Mouse (Mus musculus) liver, postnatal 0 days (tissue): ENCODE results near the gene 5730522E02Rik. TPM values are rescaled to one million over a fixed set of nuclear protein-coding genes. Genes with fewer than 3 reads are reported as not detected.

ENCODE experiments used
- ATAC-seq: fragments of 200-750 bp; cut with Nextera tagmentation; 2 replicates; pipeline ENCODE4 v1.8.0; 2017; ENCODE audit warnings: mild to moderate bottlenecking, moderate library complexity
- DNase-seq: peaks from one replicate; pipeline ENCODE4 v3.0.0-alpha.2; 2016
- H3K27ac ChIP-seq: fragments of 300-500 bp; sonication (generic); 2 replicates; pipeline ENCODE4 v1.5.1; 2014; ENCODE audit warnings: antibody characterized with exemption, moderate library complexity, mild to moderate bottlenecking, low read depth
- H3K27me3 ChIP-seq: fragments of 300-500 bp; sonication (generic); 2 replicates; pipeline ENCODE4 v1.6.1; 2014; ENCODE audit warnings: low read length, control low read depth, mixed read lengths; ENCODE audit not compliant: insufficient read depth
- H3K36me3 ChIP-seq: fragments of 300-500 bp; sonication (generic); replicated peaks from 2 replicates; pipeline ENCODE4 v1.6.1; 2014; ENCODE audit warnings: mild to moderate bottlenecking, control low read depth, low read length, moderate library complexity, mixed read lengths; ENCODE audit not compliant: insufficient read depth
- H3K4me1 ChIP-seq: fragments of 300-500 bp; sonication (generic); 2 replicates; pipeline ENCODE4 v1.6.1; 2014; ENCODE audit warnings: antibody characterized with exemption, mild to moderate bottlenecking, control low read depth; ENCODE audit not compliant: insufficient read depth
- H3K4me2 ChIP-seq: fragments of 300-500 bp; sonication (generic); 2 replicates; pipeline ENCODE4 v1.6.1; 2014; ENCODE audit warnings: low read depth, mild to moderate bottlenecking, low read length, moderate library complexity, mixed read lengths
- H3K4me3 ChIP-seq: fragments of 300-500 bp; sonication (generic); 2 replicates; pipeline ENCODE4 v1.5.1; 2014; ENCODE audit warnings: low read depth, low read length
- H3K9ac ChIP-seq: fragments of 300-500 bp; sonication (generic); replicated peaks from 2 replicates; pipeline ENCODE4 v1.6.1; 2014; ENCODE audit warnings: mild to moderate bottlenecking, moderate library complexity
- H3K9me3 ChIP-seq: fragments of 300-500 bp; sonication (generic); 2 replicates; pipeline ENCODE4 v1.6.1; 2016; ENCODE audit warnings: mild to moderate bottlenecking, control low read depth, low read length, mixed read lengths
- CTCF ChIP-seq: sonication (generic); IDR thresholded peaks from 2 replicates; pipeline ENCODE4 v1.5.1; 2016; ENCODE audit warnings: antibody characterized with exemption, low read depth
- EP300 ChIP-seq: IDR thresholded peaks from 2 replicates; pipeline ENCODE4 v1.6.1; 2016; ENCODE audit warnings: antibody characterized with exemption, low read depth, mild to moderate bottlenecking
- WGBS: fragments of 180-500 bp; shearing (Covaris S2); extraction: QIAGEN DNeasy Blood & Tissue Kit; methylation state at CpG from one replicate; pipeline ENCODE4 v1.1.7; 2014; ENCODE audit not compliant: insufficient replicate concordance; 5-methylcytosine and 5-hydroxymethylcytosine counted together
- polyA plus RNA-seq: library from polyadenylated mRNA; unstranded; fragments of >200 nt; fragmentation: Nextera tagmentation; extraction: Ambion mirVana; gene quantifications from 2 replicates; pipeline ENCODE4 v1.2.1, GENCODE M21; 2015

5730522E02Rik gene
- polyA plus RNA-seq, 1 experiment from 2014 or later, result 0.68 TPM

DNA sequence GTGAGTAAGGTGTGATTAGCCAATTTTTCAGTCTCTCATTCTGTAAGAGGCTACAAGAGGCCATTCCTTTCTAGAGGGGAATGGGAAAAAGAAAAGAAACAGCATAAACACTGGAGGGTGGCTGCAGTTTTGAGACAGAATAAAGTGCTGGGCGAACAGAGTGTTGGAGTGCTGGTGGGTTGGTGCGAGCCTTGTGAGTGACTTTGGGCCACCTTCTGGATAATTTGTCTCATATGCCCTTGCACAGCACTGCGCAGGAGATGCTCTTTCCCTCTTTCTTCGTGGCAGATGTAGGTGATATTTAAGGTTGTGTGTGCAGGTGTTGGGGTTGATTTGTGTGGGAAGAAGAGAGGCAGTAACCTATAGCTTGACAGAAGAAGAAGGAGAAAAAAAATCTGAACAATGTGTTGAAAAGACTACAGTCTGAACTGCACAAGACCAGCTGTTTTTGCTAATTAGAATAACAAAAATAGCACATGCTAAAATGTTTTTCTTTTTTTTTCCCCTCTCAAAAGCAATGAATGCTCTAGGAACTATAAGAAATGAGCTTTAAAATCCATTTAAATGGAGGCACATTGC, 269.8 kb downstream of the 5730522E02Rik start:
- H3K4me1 ChIP-seq, result no peaks in the 10 kb centered on the region
- DNase-seq (no peak), ATAC-seq (no peak)
- H3K9ac ChIP-seq, result no peak overlapping the region
- H3K9me3 ChIP-seq, result no peaks in the 10 kb centered on the region
- no peaks in the 10 kb centered on the region for H3K27me3 ChIP-seq
- H3K36me3 ChIP-seq, result no peaks in the 10 kb centered on the region
- H3K4me2 ChIP-seq, result no peak overlapping the region
- 74% methylated on average over 4 of the region's 4 CpGs for WGBS
- TF ChIP-seq EP300, result no peak
- H3K4me3 ChIP-seq, result no peak overlapping the region
- no peak overlapping the region for H3K27ac ChIP-seq

DNA sequence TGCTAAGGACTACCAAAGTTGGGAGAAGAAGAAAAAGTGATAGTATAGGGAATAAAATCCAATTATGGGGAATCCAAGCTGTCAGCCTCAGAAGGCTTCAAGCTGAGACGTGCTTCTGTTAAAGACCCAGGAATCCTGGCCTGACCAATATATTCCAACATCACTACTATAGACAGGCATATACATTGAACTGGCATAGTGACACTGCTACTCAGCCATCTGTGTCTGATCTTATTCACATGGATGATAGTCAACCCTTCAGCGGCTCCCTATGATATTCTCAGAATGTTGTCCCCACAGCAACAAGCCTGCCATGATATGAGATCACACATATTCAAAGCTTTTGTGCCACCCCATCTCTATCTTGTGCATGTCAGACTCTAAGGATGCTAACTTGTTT, 284.3 kb downstream of the 5730522E02Rik start:
- TF ChIP-seq EP300 (no peak), CTCF (no peak)
- no peak for ATAC-seq

DNA sequence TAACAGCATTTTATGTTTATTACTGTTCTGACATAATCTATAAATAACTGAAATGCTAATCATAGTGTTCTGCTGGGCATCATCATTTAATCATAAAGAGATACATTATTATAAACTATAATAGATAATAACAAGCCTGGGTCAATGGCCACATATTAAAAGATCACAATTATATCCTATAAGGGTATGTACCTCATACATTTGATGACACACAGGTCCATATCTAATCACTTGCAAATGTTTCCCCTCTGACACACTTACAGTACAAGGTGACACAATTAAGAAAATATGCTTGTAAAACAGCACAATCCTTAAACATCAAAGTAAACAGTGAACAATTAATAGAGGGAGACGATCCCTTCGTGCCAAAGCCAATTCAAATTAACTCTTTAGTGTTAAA, 308.2 kb downstream of the 5730522E02Rik start:
- no peak for ATAC-seq

More for the DNA sequence above, 284.3 kb downstream of the 5730522E02Rik start:
- Histone ChIP-seq H3K27me3 (no peaks in the 10 kb centered on the region), H3K9ac (no peak overlapping the region), H3K4me3 (no peak overlapping the region), H3K36me3 (no peaks in the 10 kb centered on the region), H3K27ac (no peak overlapping the region), H3K4me2 (no peak overlapping the region), H3K9me3 (no peaks in the 10 kb centered on the region), H3K4me1 (no peaks in the 10 kb centered on the region)
- WGBS, result 73% methylated on average over 2 of the region's 2 CpGs
- DNase-seq, result no peak

DNA sequence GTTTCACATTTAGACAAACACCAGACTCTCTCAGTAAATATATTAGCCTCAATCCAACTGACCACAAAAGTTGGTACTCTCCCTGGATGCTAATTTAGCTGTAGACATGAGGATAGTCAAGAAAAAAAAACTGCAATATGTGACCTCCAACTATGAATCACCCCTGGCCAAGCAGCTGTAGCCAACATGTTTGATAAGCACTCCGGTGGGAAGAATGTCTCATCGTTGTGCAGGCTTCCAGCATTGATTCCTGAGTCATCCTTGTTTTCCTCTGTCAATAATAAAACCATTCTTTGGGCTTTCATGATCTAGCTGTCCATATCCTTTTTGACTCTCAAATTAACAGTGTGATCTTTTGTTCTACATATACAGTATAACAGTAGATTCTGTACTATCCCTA, 308.9 kb downstream of the 5730522E02Rik start:
- WGBS, result 55% methylated on average over 2 of the region's 2 CpGs
- H3K4me1 ChIP-seq, result no peaks in the 10 kb centered on the region
- no peaks in the 10 kb centered on the region for H3K27me3 ChIP-seq
- H3K36me3 ChIP-seq, result no peaks in the 10 kb centered on the region
- no peak overlapping the region for H3K9ac ChIP-seq
- H3K4me3 ChIP-seq, result no peak overlapping the region
- no peak for ATAC-seq
- H3K9me3 ChIP-seq, result no peaks in the 10 kb centered on the region
- no peak overlapping the region for H3K27ac ChIP-seq
- no peak overlapping the region for H3K4me2 ChIP-seq
- no peak for TF ChIP-seq CTCF
- TF ChIP-seq EP300, result no peak
- no peak for DNase-seq

More for the DNA sequence above, 308.2 kb downstream of the 5730522E02Rik start:
- H3K4me2 ChIP-seq, result no peak overlapping the region
- no peak overlapping the region for H3K9ac ChIP-seq
- H3K4me1 ChIP-seq, result no peaks in the 10 kb centered on the region
- H3K27me3 ChIP-seq, result no peaks in the 10 kb centered on the region
- H3K27ac ChIP-seq, result no peak overlapping the region
- WGBS, result 65% methylated on average over 2 of the region's 2 CpGs
- no peak overlapping the region for H3K4me3 ChIP-seq
- DNase-seq, result no peak
- TF ChIP-seq CTCF, result no peak
- TF ChIP-seq EP300, result no peak
- no peaks in the 10 kb centered on the region for H3K9me3 ChIP-seq
- H3K36me3 ChIP-seq, result no peaks in the 10 kb centered on the region

DNA sequence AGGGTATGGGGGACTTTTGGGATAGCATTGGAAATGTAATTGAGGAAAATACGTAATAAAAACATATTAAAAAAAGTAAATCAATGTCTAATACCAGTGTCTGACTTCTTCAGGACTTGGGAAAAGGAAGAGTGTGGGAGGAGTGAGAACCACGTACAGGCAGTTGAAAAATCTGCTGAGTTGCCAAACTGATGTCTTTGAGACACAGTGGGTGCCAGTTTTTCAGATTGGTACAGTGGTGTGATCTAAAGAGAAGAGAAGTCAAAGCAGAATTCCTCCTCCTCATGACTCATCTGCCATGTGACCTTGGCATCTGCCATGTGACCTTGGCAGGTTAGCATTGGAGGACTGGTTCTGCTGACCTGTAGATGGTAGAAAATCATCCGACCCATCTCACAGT, 316.7 kb downstream of the 5730522E02Rik start:
- 80% methylated on average over 3 of the region's 3 CpGs for WGBS
- Histone ChIP-seq H3K4me3 (no peak overlapping the region), H3K36me3 (no peaks in the 10 kb centered on the region), H3K4me2 (no peak overlapping the region), H3K27me3 (no peaks in the 10 kb centered on the region), H3K9me3 (no peaks in the 10 kb centered on the region), H3K9ac (no peak overlapping the region), H3K4me1 (no peaks in the 10 kb centered on the region), H3K27ac (no peak overlapping the region)
- no peak for ATAC-seq
- DNase-seq, result no peak
- TF ChIP-seq EP300, result no peak
- no peak for TF ChIP-seq CTCF

DNA sequence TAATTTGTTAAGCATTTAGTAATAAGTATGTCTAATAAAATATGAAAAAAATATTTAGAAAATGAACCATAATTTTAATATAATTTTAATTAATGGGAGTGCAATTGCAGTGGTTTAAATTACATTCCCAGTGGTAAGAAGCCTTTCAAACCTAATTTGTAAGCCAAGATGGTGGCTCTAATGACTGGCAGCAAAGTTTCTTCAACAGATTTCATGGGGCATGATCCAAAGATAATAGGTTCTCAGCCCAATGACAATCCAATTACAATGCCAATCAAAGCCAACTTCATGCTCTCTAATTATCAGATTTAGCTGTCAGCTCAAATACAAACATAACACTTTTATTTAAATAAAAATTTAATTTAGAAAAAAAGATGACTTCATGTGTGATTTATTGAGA, 337.6 kb downstream of the 5730522E02Rik start:
- no peak overlapping the region for H3K9ac ChIP-seq
- H3K4me3 ChIP-seq, result no peak overlapping the region
- H3K27ac ChIP-seq, result no peak overlapping the region
- no peaks in the 10 kb centered on the region for H3K27me3 ChIP-seq
- H3K4me1 ChIP-seq, result no peaks in the 10 kb centered on the region
- ATAC-seq, result no peak
- no peaks in the 10 kb centered on the region for H3K36me3 ChIP-seq
- DNase-seq, result no peak
- TF ChIP-seq CTCF (no peak), EP300 (no peak)
- no peak overlapping the region for H3K4me2 ChIP-seq
- H3K9me3 ChIP-seq, result no peaks in the 10 kb centered on the region

DNA sequence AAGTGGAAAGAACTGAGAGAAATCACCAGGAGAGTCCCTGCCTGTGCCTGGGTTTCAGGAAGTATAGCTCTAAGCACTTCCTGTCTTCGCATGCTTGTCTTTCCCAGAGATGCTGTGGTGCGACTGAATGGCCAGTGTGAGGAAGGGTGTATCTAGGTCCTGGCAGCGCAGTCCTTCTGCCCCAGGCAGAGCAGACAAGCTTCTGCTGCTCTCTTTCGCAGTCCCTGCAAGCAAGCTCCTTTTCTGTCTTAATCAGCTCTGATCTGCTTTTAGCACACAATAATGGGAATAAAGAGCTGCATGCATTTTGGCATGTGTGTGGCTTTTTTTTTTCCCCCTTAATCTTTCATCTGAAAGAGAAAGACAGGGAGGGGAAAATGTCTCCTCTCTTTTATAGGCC, 338.2 kb downstream of the 5730522E02Rik start:
- no peak overlapping the region for H3K4me3 ChIP-seq
- H3K4me1 ChIP-seq, result no peaks in the 10 kb centered on the region
- H3K9me3 ChIP-seq, result no peaks in the 10 kb centered on the region
- H3K27ac ChIP-seq, result no peak overlapping the region
- DNase-seq, result no peak
- H3K9ac ChIP-seq, result no peak overlapping the region
- TF ChIP-seq EP300, result no peak
- TF ChIP-seq CTCF, result no peak
- 42% methylated on average over 4 of the region's 4 CpGs for WGBS
- H3K27me3 ChIP-seq, result no peaks in the 10 kb centered on the region
- ATAC-seq, result no peak
- H3K36me3 ChIP-seq, result no peaks in the 10 kb centered on the region
- no peak overlapping the region for H3K4me2 ChIP-seq
